Mouse (Mus musculus): ENCODE results near the gene Arl16. TPM values are rescaled to one million over a fixed set of nuclear protein-coding genes. Genes with fewer than 3 reads are reported as not detected.
A peak's percentile ranks its signal among the peaks of the same experiment; 100 is the strongest.

The Arl16 gene
- total and polyA plus RNA-seq, 3 experiments = 20.0 to 20.8 TPM; not detected in 1

GRCm38 (mm10) chr11:120467051-120467735 lies at the start of gene Arl16 (continued):
- peak; percentile 36; the same call in 1 of the 2 replicates for TF ChIP-seq USF1 (IDR thresholded peaks at IDR 0.05; ENCODE audit: low read depth, low read length)
- peak; percentile 95 for TF ChIP-seq MAZ (IDR thresholded peaks at IDR 0.05; ENCODE audit: low read depth, low read length)
- TF ChIP-seq MYB (IDR thresholded peaks at IDR 0.05; ENCODE audit: low read depth, low read length) = no peak
- TF ChIP-seq MAFK (IDR thresholded peaks at IDR 0.05; ENCODE audit: borderline replicate concordance, low read depth, low read length) = no peak
- TF ChIP-seq GATA1 (IDR thresholded peaks at IDR 0.05; ENCODE audit: low read depth, low read length) = no peak

DNA sequence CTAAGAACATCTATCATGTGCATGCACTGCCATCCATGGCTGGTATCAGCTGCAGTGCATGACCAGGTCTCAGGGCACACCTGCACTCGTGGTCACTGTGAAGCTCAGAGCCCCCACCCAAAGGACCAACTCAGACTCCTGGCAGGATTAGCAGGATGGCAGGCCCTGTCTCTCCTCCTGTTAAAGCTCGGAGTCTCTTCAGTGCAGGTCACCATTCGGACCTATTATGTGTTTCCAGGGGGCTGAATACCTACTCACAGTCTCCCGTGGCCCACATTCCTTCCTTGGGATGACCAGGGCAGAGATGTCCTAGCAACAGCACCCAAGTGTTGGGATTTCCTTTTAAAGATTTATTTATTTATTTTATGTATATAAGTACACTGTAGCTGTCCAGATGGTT lies 49.7 kb upstream of the Arl16 start:
- TF ChIP-seq NRF1 (IDR thresholded peaks at IDR 0.05; ENCODE audit: insufficient read depth, low read depth, low read length, poor library complexity, severe bottlenecking) (no peak), USF1 (IDR thresholded peaks at IDR 0.05; ENCODE audit: low read depth, low read length) (no peak), CHD1 (IDR thresholded peaks at IDR 0.05; ENCODE audit: low read depth, low read length) (no peak)

GRCm38 (mm10) chr11:120515611-120516010 lies 48.2 kb upstream of the Arl16 start:
- H3K36me3 ChIP-seq (ENCODE audit: control insufficient read depth in 1 of 2, insufficient read depth in 2 of 2, low read length in 2 of 2) = peaks cover 0 to 8% of the 10 kb centered on the region in 2 experiments; a peak in 2 of 4 replicates
- H3K4me3 ChIP-seq (ENCODE audit: control insufficient read depth in 1 of 2, insufficient read depth in 1 of 2, low read depth in 2 of 2, low read length in 2 of 2) = peak overlapping the region; percentile 14 to 40; a peak in 2 of 4 replicates
- peak overlapping the region; percentile 28 for H3K9ac ChIP-seq (ENCODE audit: control insufficient read depth, low read depth, low read length, poor library complexity, severe bottlenecking)
- H3K79me2 ChIP-seq (ENCODE audit: control insufficient read depth, insufficient read depth, low read length, poor library complexity) = no peaks in the 10 kb centered on the region; the same call in 1 of the 2 replicates
- H3K9me3 ChIP-seq (replicated peaks; ENCODE audit: insufficient read depth, low read length) = no peaks in the 10 kb centered on the region
- TF ChIP-seq ZC3H11A (IDR thresholded peaks at IDR 0.05; ENCODE audit: low read depth, low read length) (peak; percentile 95), UBTF (IDR thresholded peaks at IDR 0.05; ENCODE audit: borderline replicate concordance, insufficient read depth, low read depth, low read length) (no peak), RAD21 (IDR thresholded peaks at IDR 0.05; ENCODE audit: low read depth, low read length) (peak; percentile 100), SMC3 (IDR thresholded peaks at IDR 0.05; ENCODE audit: low read depth, low read length) (peak; percentile 96), USF2 (IDR thresholded peaks at IDR 0.05; ENCODE audit: borderline replicate concordance in 1 of 2, insufficient read depth in 1 of 2, low read depth in 1 of 2, low read length in 2 of 2) (no peak), MAFK (IDR thresholded peaks at IDR 0.05; ENCODE audit: borderline replicate concordance, low read depth, low read length) (no peak), BHLHE40 (IDR thresholded peaks at IDR 0.05; ENCODE audit: borderline replicate concordance, low read depth, low read length) (no peak), SIN3A (IDR thresholded peaks at IDR 0.05; ENCODE audit: low read length) (peak; percentile 78; the same call in 1 of the 2 replicates), ZNF384 (IDR thresholded peaks at IDR 0.05; ENCODE audit: low read depth, low read length) (peak; percentile 5; the same call in 1 of the 2 replicates), CTCF (IDR thresholded peaks at IDR 0.05 in 2 of 3, conservative IDR thresholded peaks at IDR 0.05 in 1 of 3; ENCODE audit: control insufficient read depth in 1 of 3, insufficient read depth in 1 of 3, low read depth in 2 of 3, low read length in 3 of 3, poor library complexity in 1 of 3, severe bottlenecking in 1 of 3) (peak; percentile 95 to 99 (median 99)), TBP (IDR thresholded peaks at IDR 0.05; ENCODE audit: low read depth, low read length) (no peak), POLR2A (IDR thresholded peaks at IDR 0.05; ENCODE audit: control insufficient read depth in 1 of 2, insufficient read depth in 1 of 2, low read depth in 1 of 2, low read length in 2 of 2, poor library complexity in 1 of 2) (no peak; a peak in 1 of 4 replicates), HCFC1 (IDR thresholded peaks at IDR 0.05; ENCODE audit: low read depth, low read length) (0 out of 2 replicates have a peak, but pooled peaks have one; percentile 21), ELF1 (IDR thresholded peaks at IDR 0.05; ENCODE audit: low read depth, low read length) (0 out of 2 replicates have a peak, but pooled peaks have one; percentile 42)
- DNase-seq (ENCODE audit: low read depth, low spot score) = peak; percentile 89
- peaks cover 5 to 20% of the 10 kb centered on the region in 2 experiments for H3K4me1 ChIP-seq (ENCODE audit: control insufficient read depth in 1 of 2, insufficient read depth in 2 of 2, low read length in 2 of 2)
- H3K27ac ChIP-seq (ENCODE audit: control insufficient read depth, low read depth, low read length) = no peak overlapping the region
- H3K27me3 ChIP-seq (ENCODE audit: control insufficient read depth in 1 of 2, insufficient read depth in 2 of 2, low read length in 2 of 2) = no peaks in the 10 kb centered on the region

More for the DNA sequence above, 49.7 kb upstream of the Arl16 start:
- Histone ChIP-seq H3K27ac (ENCODE audit: control insufficient read depth, low read depth, low read length) (no peak overlapping the region), H3K4me3 (ENCODE audit: control insufficient read depth in 1 of 2, insufficient read depth in 1 of 2, low read depth in 2 of 2, low read length in 2 of 2) (no peak overlapping the region), H3K9ac (ENCODE audit: control insufficient read depth, low read depth, low read length, poor library complexity, severe bottlenecking) (no peak overlapping the region), H3K79me2 (ENCODE audit: control insufficient read depth, insufficient read depth, low read length, poor library complexity) (no peaks in the 10 kb centered on the region), H3K9me3 (replicated peaks; ENCODE audit: insufficient read depth, low read length) (no peaks in the 10 kb centered on the region), H3K36me3 (ENCODE audit: control insufficient read depth in 1 of 2, insufficient read depth in 2 of 2, low read length in 2 of 2) (peaks cover 0 to 8% of the 10 kb centered on the region in 2 experiments; a peak in 2 of 4 replicates), H3K4me1 (ENCODE audit: control insufficient read depth in 1 of 2, insufficient read depth in 2 of 2, low read length in 2 of 2) (peaks cover 5 to 11% of the 10 kb centered on the region in 2 experiments), H3K27me3 (ENCODE audit: control insufficient read depth in 1 of 2, insufficient read depth in 2 of 2, low read length in 2 of 2) (no peaks in the 10 kb centered on the region)
- no peak for DNase-seq (ENCODE audit: low read depth, low spot score)

Data from MEL (cell line).